Mouse (Mus musculus) kidney, adult 2 months (tissue): Measurements from ENCODE around the gene Sort1.

Experiments
- CTCF ChIP-seq: fragments of 200-500 bp; conservative IDR thresholded peaks from 2 replicates; pipeline ENCODE4 v1.5.1; 2011; ENCODE audit warnings: low read depth, mild to moderate bottlenecking, control low read depth, low read length, moderate library complexity, mixed read lengths; ENCODE audit not compliant: insufficient read depth, insufficient read length
- POLR2A ChIP-seq: fragments of 200-500 bp; IDR thresholded peaks from one replicate; pipeline ENCODE4 v1.6.1; 2011; ENCODE audit warnings: low read depth, low read length, control low read depth

- no peak for TF ChIP-seq POLR2A
- no peak for TF ChIP-seq CTCF
These were observed 4.2 kb downstream of the Sort1 start for GRCm38 (mm10) chr3:108287811-108288805.
